8 mouse cellular contexts compared by ENCODE assay signal in the genomic region with DNA sequence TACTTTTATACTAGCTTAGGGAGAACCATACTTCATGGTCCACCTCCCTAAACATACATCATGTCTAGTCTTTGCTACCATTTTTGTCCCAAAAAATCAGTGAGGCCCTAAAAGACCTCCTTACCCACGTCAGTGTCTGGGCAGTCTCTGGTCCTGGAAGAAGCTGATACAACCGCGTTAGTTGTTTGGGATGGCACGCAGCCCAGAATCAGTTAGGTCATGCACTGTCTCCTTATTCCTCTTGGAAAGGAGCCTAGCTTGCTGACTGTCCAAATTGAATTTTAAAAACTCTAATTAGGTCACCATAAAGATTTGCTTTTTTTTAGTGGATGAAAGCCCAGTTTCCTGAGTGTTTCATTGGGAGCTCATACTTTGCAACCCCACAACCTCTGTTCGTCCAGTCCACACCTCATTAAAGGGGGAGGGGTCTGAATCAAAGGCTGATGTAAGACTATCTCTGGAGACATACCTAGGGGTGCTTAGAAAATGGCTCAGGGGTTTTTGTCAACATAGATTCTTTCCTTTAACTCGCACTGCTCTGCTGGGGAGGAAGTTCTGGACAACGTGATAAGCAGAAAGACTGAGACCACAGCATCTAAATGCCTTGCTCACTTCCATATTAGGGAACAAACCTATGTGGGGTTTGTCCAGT.
DNase-seq lines count a peak whose midpoint lies in the region; ATAC-seq lines count a peak whose summit lies in the region.

No protein-coding gene starts in this region.

- DNase-seq in layer of hippocampus, postnatal 10 days (ENCODE audit: low spot score in 2 of 2): peak; percentile 10 to 25
- DNase-seq in layer of hippocampus, postnatal 36 days: no peak
- peak; percentile 84 for DNase-seq in adrenal gland, postnatal 10 days
- peak; percentile 36 for DNase-seq in gastrocnemius, adult 18-20 months (ENCODE audit: low spot score)
- DNase-seq in lung, postnatal 36 days: peak; percentile 44
- no peak for DNase-seq in thymus, postnatal 36 days
- DNase-seq in thymus, adult 18-20 months: no peak

- peak; percentile 84 to 87 for ATAC-seq in hematopoietic stem cell, adult 5-6 weeks (replicated peaks in 1 of 2; ENCODE audit: insufficient read depth in 1 of 2, low FRiP score in 2 of 2, low TSS enrichment in 1 of 2, low read depth in 1 of 2, poor library complexity in 2 of 2, severe bottlenecking in 2 of 2)

Comparison
In these comparisons a context has a peak if more than half of its experiments do, and no peak if none do; other contexts are left out.
1. DNase-seq: peak in layer of hippocampus, postnatal 10 days (2 of 2), adrenal gland, postnatal 10 days (single experiment), gastrocnemius, adult 18-20 months (single experiment) and lung, postnatal 36 days (single experiment); none in layer of hippocampus, postnatal 36 days (0 of 2), thymus, postnatal 36 days (0 of 2) and thymus, adult 18-20 months (0 of 2).